Comparison of ENCODE assay signal across 8 mouse cellular contexts in the genomic region with DNA sequence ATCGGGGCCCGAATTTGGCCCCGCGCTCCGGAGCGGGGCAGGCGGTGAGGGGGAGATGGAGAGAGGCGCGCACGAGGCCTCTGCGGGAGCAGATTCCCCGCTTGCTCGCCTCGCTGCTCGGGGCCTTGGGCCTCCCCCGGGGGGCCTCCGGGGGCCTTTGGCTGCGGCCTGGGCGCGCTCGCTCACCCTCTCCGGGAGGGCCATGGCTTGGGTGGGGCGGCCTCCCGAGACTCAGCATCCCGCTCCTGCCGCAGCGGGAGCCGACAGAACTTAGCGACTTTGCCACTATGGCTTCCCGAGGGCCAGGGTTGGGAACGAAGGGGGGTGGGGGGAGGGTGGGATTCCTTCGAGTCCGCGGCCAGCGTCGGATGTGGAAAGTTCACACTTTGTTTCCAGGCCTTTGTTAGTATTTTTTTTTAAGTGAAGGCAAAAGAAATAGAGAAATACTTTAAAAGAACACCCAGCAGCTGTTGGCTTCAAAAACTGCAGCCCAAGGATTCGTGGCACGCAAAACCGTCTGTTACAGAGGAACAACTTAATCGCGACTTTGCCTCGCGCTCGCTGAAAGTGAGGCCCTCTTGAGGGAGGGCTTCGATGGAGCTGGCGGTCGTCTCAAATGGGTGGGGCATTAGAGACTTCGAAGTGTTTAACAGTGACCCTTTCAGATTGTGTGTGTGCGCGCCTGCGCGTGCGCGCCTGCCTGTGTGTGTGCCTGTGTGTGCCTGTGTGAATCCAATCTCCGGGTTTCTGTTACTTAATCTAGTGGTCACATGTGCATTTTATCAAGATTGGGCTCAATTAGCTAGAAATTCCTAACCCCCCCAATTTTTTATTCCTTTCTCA. TPM values are rescaled to one million over a fixed set of nuclear protein-coding genes. Genes with fewer than 3 reads are reported as not detected.
A peak's percentile ranks its signal among the peaks of the same experiment; 100 is the strongest.
DNase-seq lines count a peak whose midpoint lies in the region; ATAC-seq and TF ChIP-seq lines count a peak whose summit lies in the region.

No protein-coding gene starts in this region.

- peak; percentile 15 for TF ChIP-seq EP300 in lung, postnatal 0 days (IDR thresholded peaks at IDR 0.05)

- peak overlapping the region; percentile 98 for H3K9ac ChIP-seq in lung, postnatal 0 days (replicated peaks; ENCODE audit: low read depth)

- peaks cover 41% of the 10 kb centered on the region for H3K36me3 ChIP-seq in hindbrain, embryonic 10.5 days
- H3K36me3 ChIP-seq in lung, postnatal 0 days (ENCODE audit: insufficient read depth, low read length), result no peaks in the 10 kb centered on the region

- H3K27me3 ChIP-seq in hindbrain, embryonic 10.5 days (ENCODE audit: insufficient read depth, poor library complexity, severe bottlenecking), result no peaks in the 10 kb centered on the region
- H3K27me3 ChIP-seq in lung, postnatal 0 days (replicated peaks; ENCODE audit: insufficient read depth, low read length), result no peaks in the 10 kb centered on the region

- H3K4me2 ChIP-seq in lung, postnatal 0 days (replicated peaks; ENCODE audit: low read depth, low read length), result peak overlapping the region; percentile 63

- DNase-seq in NIH3T3 (ENCODE audit: low read depth), result peak; percentile 90
- peak; percentile 81 for DNase-seq in cerebellum, adult 9-11 months
- peak; percentile 86 for DNase-seq in hindbrain, embryonic 10.5 days (ENCODE audit: low spot score)
- peak; percentile 73 to 78 for DNase-seq in layer of hippocampus, postnatal 14 days (ENCODE audit: low spot score in 2 of 2)
- peak; percentile 96 for DNase-seq in lung, postnatal 0 days (ENCODE audit: low spot score)
- DNase-seq in retina, postnatal 7 days (ENCODE audit: low read depth, low spot score), result peak; percentile 30
- DNase-seq in urinary bladder, adult 2 months (ENCODE audit: low spot score), result peak; percentile 63

- TF ChIP-seq CTCF in lung, postnatal 0 days (IDR thresholded peaks at IDR 0.05), result peak; percentile 25; the same call in 1 of the 2 replicates

- H3K27ac ChIP-seq in hindbrain, embryonic 10.5 days, result peak overlapping the region; percentile 98
- H3K27ac ChIP-seq in lung, postnatal 0 days (ENCODE audit: low read length), result peak overlapping the region; percentile 99

- no peaks in the 10 kb centered on the region for H3K9me3 ChIP-seq in hindbrain, embryonic 10.5 days
- H3K9me3 ChIP-seq in lung, postnatal 0 days (ENCODE audit: low read length), result no peaks in the 10 kb centered on the region

- H3K4me3 ChIP-seq in hindbrain, embryonic 10.5 days, result peak overlapping the region; percentile 87
- peak overlapping the region; percentile 91 for H3K4me3 ChIP-seq in lung, postnatal 0 days (ENCODE audit: low read depth, low read length)

- WGBS in hindbrain, embryonic 10.5 days, result under 1% methylated on average over 55 of the region's 55 CpGs
- WGBS in lung, postnatal 0 days, result under 1% methylated on average over 51 of the region's 55 CpGs

- ATAC-seq in frontal cortex, adult (ENCODE audit: low TSS enrichment), result peak; percentile 8; the same call in 1 of the 2 replicates
- ATAC-seq in lung, postnatal 0 days, result peak; percentile 72

- H3K4me1 ChIP-seq in hindbrain, embryonic 10.5 days (replicated peaks), result peaks cover 44% of the 10 kb centered on the region
- H3K4me1 ChIP-seq in lung, postnatal 0 days (ENCODE audit: insufficient read depth, low read depth, low read length), result peaks cover 9% of the 10 kb centered on the region; the same call in 1 of the 2 replicates

RNA-seq across cellular contexts. Expression of a gene that starts 0.8 kb away (rescaled TPM):
- 556 and 636 TPM in 2 replicates for polyA plus RNA-seq in hindbrain, embryonic 10.5 days (2016; fragmentation: Nextera tagmentation; extraction: Ambion mirVana)
- 100 to 1,000 TPM; 288 to 318 TPM for total RNA-seq in layer of hippocampus, postnatal 14 days (2021)
- 264 and 334 TPM in 2 replicates for polyA plus RNA-seq in lung, postnatal 0 days (2015; fragmentation: Nextera tagmentation; extraction: Ambion mirVana)
- polyA plus RNA-seq in urinary bladder, adult 2 months (2012; rRNA removed), result 389 and 506 TPM in 2 replicates

Comparison
In these comparisons a context has a peak if more than half of its experiments do, and no peak if none do; other contexts are left out.
1. Peak in every context shown above with its lines: DNase-seq, ATAC-seq, H3K4me3 ChIP-seq and H3K27ac ChIP-seq.
2. DNase-seq: peak in every context shown above with its lines; median percentile 96 in lung, postnatal 0 days; 90 in NIH3T3; 86 in hindbrain, embryonic 10.5 days; 81 in cerebellum, adult 9-11 months; 76 in layer of hippocampus, postnatal 14 days; 63 in urinary bladder, adult 2 months; 30 in retina, postnatal 7 days.